Mouse (Mus musculus): ENCODE data around the gene Bahcc1. TPM values are rescaled to one million over a fixed set of nuclear protein-coding genes. Genes with fewer than 3 reads are reported as not detected.

Gene Bahcc1
- polyA plus RNA-seq, 1 experiment from 2014 or later: 24.0 TPM

DNA sequence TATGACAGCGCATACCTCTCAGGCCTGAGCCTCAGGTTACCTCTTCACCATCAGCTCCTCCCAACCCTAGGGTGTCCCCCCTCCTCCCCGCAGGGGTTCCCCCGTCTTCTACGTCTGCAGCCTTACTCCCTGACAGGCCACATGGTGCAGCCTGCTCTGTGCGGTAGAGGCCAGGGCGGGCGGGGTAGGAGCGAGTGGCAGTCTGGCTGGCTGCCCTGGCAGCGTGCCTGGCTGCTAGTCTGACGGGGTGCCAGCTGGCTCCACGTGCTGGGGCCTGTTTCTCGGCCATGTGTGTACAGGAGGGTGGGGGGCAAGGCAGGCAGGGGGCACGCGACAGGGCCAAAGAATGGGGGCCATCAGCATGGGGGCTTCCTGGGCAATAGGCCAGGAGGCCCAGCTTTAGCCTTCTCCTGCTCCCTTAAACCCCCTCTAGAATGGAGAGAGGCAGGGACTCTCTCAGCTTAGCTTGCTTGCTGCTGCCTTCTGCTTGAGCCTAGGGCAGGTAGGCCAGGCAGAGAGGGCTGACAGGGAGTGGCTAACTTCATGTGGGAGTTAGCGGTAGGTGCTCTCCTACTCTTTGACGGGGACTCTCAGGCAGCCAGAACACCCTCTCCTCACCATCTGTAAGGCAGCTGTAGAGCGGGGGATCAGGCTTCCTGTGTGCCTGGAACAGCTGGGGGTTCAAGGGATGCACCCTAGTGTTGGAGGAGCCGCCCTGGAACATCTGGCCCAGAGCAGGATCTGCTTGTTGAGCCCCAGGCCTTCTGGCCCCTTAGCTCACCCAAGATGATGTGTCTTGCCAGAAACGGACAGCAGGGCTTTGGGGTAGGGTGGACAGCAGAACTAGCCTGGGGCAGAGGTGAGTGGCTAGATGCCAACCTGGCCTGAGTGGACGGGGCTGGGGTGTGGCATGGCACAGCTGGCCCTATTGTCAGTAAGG lies 28.9 kb downstream of the Bahcc1 start:
- H3K4me2 ChIP-seq: 0 out of 2 replicates have a peak overlapping the region, but pooled peaks have one; percentile 8
- no peak overlapping the region for H3K9ac ChIP-seq
- H3K4me3 ChIP-seq (replicated peaks): no peak overlapping the region
- 37% methylated on average over 20 of the region's 20 CpGs for WGBS
- peak overlapping the region; percentile 68 for H3K27ac ChIP-seq
- H3K36me3 ChIP-seq (replicated peaks): peaks cover 35% of the 10 kb centered on the region
- peaks cover 99% of the 10 kb centered on the region for H3K4me1 ChIP-seq
- no peaks in the 10 kb centered on the region; the same call in 1 of the 2 replicates for H3K27me3 ChIP-seq
- ATAC-seq (ENCODE audit: low FRiP score): peak; percentile 73
- H3K9me3 ChIP-seq: no peaks in the 10 kb centered on the region

DNA sequence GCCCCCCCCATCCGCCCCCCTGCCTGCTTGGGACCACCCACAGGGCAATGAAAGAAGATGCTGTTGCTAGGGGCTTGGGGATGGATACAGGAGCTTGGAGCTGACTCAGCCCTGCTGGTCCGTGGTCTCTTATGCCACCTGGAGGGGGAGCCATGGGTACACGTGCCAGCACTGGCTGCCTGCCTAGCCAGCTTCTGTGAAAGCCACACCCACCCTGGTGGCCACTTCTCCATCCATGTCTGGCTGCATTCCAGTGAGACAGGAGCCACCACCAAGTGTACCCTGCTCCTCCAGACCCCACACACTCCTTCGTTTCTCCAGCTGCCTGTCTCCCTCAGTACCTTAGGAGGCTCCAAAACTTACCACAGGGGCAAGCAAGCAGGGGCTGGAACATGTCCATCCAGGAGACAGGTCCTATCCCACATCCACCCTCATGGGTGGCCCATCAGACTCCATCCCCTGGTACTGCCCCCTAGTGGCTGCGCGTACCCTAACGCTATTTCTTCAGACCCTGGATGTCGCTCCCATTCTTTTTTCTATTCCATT lies 29.7 kb downstream of the Bahcc1 start:
- ATAC-seq (ENCODE audit: low FRiP score): peak; percentile 58; the same call in 1 of the 2 replicates
- peak overlapping the region; percentile 68 for H3K27ac ChIP-seq
- H3K4me1 ChIP-seq: peaks cover 98% of the 10 kb centered on the region
- H3K4me2 ChIP-seq: 0 out of 2 replicates have a peak overlapping the region, but pooled peaks have one; percentile 8
- no peaks in the 10 kb centered on the region for H3K9me3 ChIP-seq
- peaks cover 35% of the 10 kb centered on the region for H3K36me3 ChIP-seq (replicated peaks)
- H3K27me3 ChIP-seq: no peaks in the 10 kb centered on the region; the same call in 1 of the 2 replicates
- peak overlapping the region; percentile 17; the same call in 1 of the 2 replicates for H3K9ac ChIP-seq
- no peak overlapping the region for H3K4me3 ChIP-seq (replicated peaks)
- 33% methylated on average over 8 of the region's 8 CpGs for WGBS

DNA sequence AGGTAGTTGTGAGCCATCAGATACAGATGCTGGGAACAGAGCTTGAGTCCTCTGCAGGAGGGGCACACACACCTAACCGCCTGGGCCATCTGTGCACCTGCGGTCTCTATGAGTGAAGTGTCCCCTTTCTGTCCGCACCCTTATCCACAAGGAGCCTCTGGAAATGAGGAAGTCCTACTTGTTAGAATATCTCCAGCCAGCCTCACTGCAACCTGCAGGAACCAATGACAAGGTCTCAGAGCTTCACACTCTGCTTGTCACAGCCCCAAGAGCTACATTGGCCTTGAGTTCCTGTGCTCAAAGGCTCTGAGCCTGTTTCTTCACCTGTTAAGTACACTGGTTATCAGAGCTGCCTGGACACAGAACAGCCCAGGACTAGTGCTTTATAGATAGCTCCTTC lies 30.4 kb downstream of the Bahcc1 start:
- Histone ChIP-seq H3K4me3 (replicated peaks) (no peak overlapping the region), H3K9ac (no peak overlapping the region), H3K27ac (no peak overlapping the region), H3K9me3 (no peaks in the 10 kb centered on the region), H3K4me2 (no peak overlapping the region), H3K27me3 (no peaks in the 10 kb centered on the region; the same call in 1 of the 2 replicates), H3K4me1 (peaks cover 99% of the 10 kb centered on the region), H3K36me3 (replicated peaks) (peaks cover 31% of the 10 kb centered on the region)
- no peak for ATAC-seq (ENCODE audit: low FRiP score)
- WGBS: 98% methylated on average over 3 of the region's 3 CpGs

DNA sequence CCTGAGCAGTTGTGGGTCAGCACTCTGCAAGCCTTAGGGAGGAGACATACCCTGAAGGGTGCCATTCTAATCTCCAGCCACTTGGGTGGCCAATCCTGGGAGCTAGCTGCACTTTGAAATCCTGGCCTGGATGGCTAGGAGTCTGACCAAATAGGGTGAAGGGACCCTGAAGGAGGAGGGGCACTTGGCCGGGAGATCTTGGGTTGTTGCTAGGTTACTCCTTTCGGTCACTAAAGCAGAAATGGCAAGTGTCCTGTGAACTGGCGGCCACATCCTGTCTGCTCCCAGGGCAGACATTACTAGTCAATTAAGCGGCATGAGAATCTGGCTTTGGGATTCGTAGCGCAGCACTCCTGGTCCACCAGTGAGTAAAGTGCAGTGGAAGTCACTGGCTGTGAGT lies 31.3 kb downstream of the Bahcc1 start:
- WGBS: 62% methylated on average over 6 of the region's 6 CpGs
- peaks cover 99% of the 10 kb centered on the region for H3K4me1 ChIP-seq
- ATAC-seq (ENCODE audit: low FRiP score): no peak
- no peaks in the 10 kb centered on the region for H3K9me3 ChIP-seq
- H3K27ac ChIP-seq: no peak overlapping the region
- H3K4me2 ChIP-seq: no peak overlapping the region
- H3K27me3 ChIP-seq: no peaks in the 10 kb centered on the region; the same call in 1 of the 2 replicates
- H3K36me3 ChIP-seq (replicated peaks): peaks cover 36% of the 10 kb centered on the region
- H3K4me3 ChIP-seq (replicated peaks): no peak overlapping the region
- no peak overlapping the region for H3K9ac ChIP-seq

DNA sequence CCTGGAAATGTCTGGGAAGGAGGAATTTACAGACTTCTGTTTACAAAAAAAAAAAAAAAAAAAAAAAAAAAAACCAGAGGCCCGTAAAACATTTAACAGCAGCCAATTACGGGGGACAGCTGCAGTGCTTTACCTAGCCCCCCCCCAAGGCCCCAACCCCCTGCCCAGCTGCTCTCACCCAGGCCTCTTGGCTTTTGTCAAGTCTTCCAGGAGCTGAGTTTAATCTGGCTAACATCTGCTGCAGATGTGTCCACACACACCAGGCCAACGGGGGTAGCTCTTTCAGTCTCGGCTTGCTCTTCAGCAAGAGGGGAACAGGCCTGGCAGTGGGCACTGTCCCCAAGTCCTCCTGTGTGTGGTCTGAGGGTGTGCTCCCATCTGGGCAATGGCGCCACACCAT lies 32.7 kb downstream of the Bahcc1 start:
- Histone ChIP-seq H3K4me2 (no peak overlapping the region), H3K9me3 (no peaks in the 10 kb centered on the region), H3K27me3 (no peaks in the 10 kb centered on the region), H3K9ac (no peak overlapping the region), H3K27ac (0 out of 2 replicates have a peak overlapping the region, but pooled peaks have one; percentile 56), H3K4me3 (replicated peaks) (no peak overlapping the region), H3K4me1 (peaks cover 96% of the 10 kb centered on the region), H3K36me3 (replicated peaks) (peaks cover 30% of the 10 kb centered on the region)
- 65% methylated on average over 5 of the region's 5 CpGs for WGBS
- no peak for ATAC-seq (ENCODE audit: low FRiP score)

DNA sequence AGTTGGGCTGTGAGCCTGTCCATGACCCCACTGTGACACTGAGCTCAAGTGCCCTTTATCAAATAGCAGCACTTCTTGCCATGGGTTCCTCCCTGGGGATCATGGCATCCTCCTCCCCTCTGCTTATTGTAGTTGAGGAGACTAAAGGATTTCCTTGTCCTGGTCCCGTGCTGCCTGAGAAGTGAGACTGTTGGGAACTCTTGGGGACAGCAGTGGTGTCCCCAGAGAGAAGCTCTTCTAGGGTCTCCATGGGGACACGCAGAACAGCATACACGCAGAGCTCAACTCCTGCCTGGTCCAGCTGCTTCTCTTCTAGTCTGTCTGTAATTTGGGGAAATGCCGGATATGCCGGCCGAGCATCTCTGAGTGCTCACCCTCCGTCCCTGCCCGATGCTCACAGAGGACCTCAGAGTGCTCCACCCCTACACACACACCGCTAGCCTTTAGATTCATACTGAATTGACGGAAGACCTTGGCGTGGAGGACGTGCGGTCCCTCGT lies 33.6 kb downstream of the Bahcc1 start:
- H3K36me3 ChIP-seq (replicated peaks): peaks cover 36% of the 10 kb centered on the region
- ATAC-seq (ENCODE audit: low FRiP score): no peak
- peaks cover under 1% of the 10 kb centered on the region; the same call in 1 of the 2 replicates for H3K27me3 ChIP-seq
- no peak overlapping the region for H3K4me2 ChIP-seq
- H3K9me3 ChIP-seq: no peaks in the 10 kb centered on the region
- 87% methylated on average over 14 of the region's 14 CpGs for WGBS
- no peak overlapping the region for H3K4me3 ChIP-seq (replicated peaks)
- H3K4me1 ChIP-seq: peaks cover 87% of the 10 kb centered on the region
- H3K27ac ChIP-seq: no peak overlapping the region
- no peak overlapping the region for H3K9ac ChIP-seq

DNA sequence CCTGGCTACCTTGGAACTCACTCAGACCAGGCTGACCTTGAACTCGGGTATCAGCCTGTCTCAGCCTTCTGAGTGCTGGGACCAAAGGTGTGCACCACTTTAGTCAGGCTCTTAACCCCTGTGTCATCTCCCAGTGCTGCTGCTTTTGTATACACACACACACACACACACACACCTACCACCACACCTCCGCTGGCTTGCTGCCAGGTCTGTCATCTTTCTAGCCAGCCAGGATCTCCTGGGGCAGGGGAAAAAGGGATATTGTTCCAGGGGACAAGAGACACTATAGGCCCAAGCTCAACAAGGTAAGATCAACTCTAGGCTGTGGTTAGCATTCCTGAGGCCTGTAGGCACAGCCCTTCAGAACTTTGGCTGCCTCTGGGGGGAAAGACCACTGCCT lies 34.5 kb downstream of the Bahcc1 start:
- Histone ChIP-seq H3K9ac (no peak overlapping the region), H3K27ac (peak overlapping the region; percentile 11; the same call in 1 of the 2 replicates), H3K4me2 (no peak overlapping the region), H3K36me3 (replicated peaks) (peaks cover 45% of the 10 kb centered on the region), H3K4me3 (replicated peaks) (no peak overlapping the region), H3K4me1 (peaks cover 78% of the 10 kb centered on the region), H3K27me3 (peaks cover 5% of the 10 kb centered on the region; the same call in 1 of the 2 replicates), H3K9me3 (no peaks in the 10 kb centered on the region)
- WGBS: 86% methylated on average over 2 of the region's 2 CpGs
- ATAC-seq (ENCODE audit: low FRiP score): no peak

DNA sequence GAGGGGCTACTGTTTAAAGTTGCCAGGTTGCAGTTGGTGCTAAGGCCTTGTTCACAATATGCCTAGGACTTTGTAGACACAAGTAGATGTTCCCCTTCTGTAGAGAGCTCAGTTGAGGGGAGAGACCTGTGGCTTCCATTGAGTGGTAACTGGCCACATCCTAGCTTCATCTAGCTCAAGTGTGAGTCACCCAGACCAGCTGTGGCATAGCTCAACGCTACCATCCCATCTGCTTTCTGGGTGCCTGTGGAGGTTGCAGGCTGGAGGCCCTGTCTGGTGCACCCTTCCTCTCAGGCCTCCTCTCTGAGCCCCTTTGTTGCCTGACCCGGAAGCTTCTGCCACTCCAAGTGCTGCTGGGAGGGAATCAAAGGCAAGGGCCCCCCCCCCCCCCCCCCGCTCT lies 34.9 kb downstream of the Bahcc1 start:
- no peaks in the 10 kb centered on the region for H3K9me3 ChIP-seq
- H3K4me2 ChIP-seq: no peak overlapping the region
- no peak overlapping the region for H3K9ac ChIP-seq
- peak overlapping the region; percentile 11; the same call in 1 of the 2 replicates for H3K27ac ChIP-seq
- peaks cover 74% of the 10 kb centered on the region for H3K4me1 ChIP-seq
- peaks cover 49% of the 10 kb centered on the region for H3K36me3 ChIP-seq (replicated peaks)
- H3K4me3 ChIP-seq (replicated peaks): no peak overlapping the region
- 57% methylated on average over 3 of the region's 3 CpGs for WGBS
- ATAC-seq (ENCODE audit: low FRiP score): no peak
- peaks cover 7% of the 10 kb centered on the region; the same call in 1 of the 2 replicates for H3K27me3 ChIP-seq

DNA sequence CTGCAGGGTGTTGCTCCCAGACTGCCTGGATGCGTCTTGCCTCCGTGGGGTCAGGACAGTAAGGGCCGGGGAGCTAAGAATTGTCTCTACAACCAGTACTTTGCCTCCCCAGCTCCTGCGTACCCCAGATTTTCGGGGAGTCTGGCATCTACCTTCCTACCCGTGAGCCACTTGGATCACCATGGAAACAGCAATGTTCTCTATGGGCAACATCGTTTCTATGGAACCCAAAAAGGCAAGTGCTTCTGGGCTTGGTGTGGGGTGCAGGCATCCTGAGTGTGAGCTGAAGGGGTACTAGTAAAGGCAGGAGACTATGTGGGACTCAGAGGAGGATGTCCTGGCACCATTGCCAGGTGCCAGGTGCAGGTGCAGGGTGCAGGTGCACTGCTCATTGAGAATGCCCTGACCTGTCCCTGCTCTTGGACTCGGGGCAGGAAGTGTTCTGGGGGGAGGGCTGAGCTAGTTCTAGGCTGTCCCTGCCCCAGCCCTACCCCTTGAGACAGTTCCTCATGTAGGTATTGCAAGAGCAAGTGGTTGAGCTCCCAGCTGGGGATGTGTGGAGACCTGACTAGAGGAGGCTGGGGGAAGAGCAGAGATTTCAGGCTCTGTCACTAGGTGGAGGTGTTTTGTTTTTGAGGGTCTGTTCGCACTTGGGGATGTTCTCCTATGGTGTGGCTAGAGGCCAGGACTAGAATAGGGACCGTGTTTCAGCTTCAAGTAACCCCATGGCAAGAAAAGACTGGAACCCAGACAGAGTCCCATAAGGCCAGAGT lies 35.6 kb downstream of the Bahcc1 start:
- WGBS: 68% methylated on average over 10 of the region's 10 CpGs
- Histone ChIP-seq H3K9me3 (no peaks in the 10 kb centered on the region), H3K27me3 (peaks cover 13% of the 10 kb centered on the region; the same call in 1 of the 2 replicates), H3K4me1 (peaks cover 67% of the 10 kb centered on the region), H3K4me3 (replicated peaks) (no peak overlapping the region), H3K27ac (peak overlapping the region; percentile 25; the same call in 1 of the 2 replicates), H3K4me2 (no peak overlapping the region), H3K36me3 (replicated peaks) (peaks cover 52% of the 10 kb centered on the region), H3K9ac (no peak overlapping the region)
- ATAC-seq (ENCODE audit: low FRiP score): no peak

DNA sequence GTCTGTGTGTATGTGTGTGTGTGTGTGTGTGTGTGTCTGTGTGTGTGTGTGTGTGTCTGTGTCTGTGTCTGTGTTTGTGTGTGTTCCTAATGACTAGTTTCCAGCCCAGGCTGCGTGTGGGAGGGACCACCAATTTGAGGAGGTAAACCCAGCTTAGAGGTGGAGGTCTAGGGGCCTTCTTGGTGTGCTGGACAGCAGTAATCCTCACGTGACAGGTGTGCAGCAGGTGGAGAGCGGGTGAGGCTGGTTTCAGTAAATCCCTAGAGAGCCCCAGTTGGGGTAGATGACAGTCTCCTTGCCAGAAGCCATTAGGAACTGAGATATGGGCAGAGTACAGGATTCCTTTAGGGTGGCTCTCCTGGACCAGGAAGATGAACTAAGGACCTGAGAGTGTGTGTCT lies 36.3 kb downstream of the Bahcc1 start:
- H3K27me3 ChIP-seq: peaks cover 13% of the 10 kb centered on the region; the same call in 1 of the 2 replicates
- no peak for ATAC-seq (ENCODE audit: low FRiP score)
- peak overlapping the region; percentile 70 for H3K27ac ChIP-seq
- H3K4me1 ChIP-seq: peaks cover 60% of the 10 kb centered on the region
- H3K4me3 ChIP-seq (replicated peaks): no peak overlapping the region
- WGBS: 89% methylated on average over 3 of the region's 3 CpGs
- no peak overlapping the region for H3K4me2 ChIP-seq
- peaks cover 52% of the 10 kb centered on the region for H3K36me3 ChIP-seq (replicated peaks)
- no peaks in the 10 kb centered on the region for H3K9me3 ChIP-seq
- H3K9ac ChIP-seq: no peak overlapping the region

DNA sequence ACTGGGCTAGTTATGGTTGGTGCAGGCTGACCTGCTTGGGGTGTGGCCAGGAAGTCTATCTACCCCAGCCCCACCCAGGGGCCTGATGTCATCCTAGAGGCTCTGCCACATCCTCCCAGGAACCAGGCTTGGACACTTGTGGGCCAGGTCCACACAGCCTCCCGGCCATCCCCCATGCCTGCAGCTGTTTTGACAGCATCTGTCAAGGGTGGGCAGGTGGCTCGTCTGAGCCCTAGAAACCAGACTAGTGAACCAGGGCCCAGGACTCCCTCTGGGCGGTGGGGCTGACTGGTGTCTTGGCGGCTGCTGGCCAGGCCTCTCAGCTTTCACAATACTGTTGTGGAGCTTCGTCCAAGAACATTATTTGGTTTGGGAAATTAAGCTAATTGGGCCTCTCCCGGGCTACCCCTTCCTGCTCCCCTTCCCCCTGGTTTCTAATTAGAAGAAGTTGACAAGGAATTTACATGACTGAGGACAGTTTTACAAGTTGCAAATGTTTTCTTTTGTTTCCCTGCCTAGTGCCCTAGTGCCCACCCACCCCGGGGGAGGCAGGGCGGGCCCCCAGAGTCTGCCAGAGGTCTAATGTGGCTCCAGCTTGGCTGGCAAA lies 36.9 kb downstream of the Bahcc1 start:
- Histone ChIP-seq H3K9me3 (no peaks in the 10 kb centered on the region), H3K4me3 (replicated peaks) (no peak overlapping the region), H3K27me3 (peaks cover 13% of the 10 kb centered on the region; the same call in 1 of the 2 replicates), H3K36me3 (replicated peaks) (peaks cover 58% of the 10 kb centered on the region), H3K4me2 (no peak overlapping the region; the same call in 1 of the 2 replicates), H3K27ac (peak overlapping the region; percentile 70), H3K9ac (no peak overlapping the region), H3K4me1 (peaks cover 54% of the 10 kb centered on the region)
- WGBS: 16% methylated on average over 8 of the region's 8 CpGs
- ATAC-seq (ENCODE audit: low FRiP score): peak; percentile 62

All from forebrain, embryonic 12.5 days (tissue).